Mouse (Mus musculus): ENCODE results near the gene Ccser1.

The Ccser1 gene

DNA sequence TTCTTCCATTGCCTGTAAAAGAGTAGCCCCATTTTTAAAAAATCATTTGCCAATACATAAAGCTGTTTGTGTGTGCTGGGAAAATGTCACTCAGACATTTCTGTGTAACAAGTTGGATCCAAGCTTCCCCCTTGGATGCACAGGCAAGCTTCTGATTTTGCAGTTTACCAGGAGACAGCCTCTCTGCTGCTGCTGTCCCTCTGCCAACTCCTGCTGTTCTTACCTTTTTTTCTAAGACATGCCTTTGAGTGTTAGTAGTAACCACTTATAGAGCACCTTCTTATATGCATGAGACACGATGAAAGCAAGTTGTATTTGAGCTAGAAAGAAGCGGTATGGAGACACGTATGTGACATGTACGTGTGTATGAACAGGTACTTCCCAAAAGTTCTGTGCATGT lies 120.3 kb downstream of the Ccser1 start:
- CTCF ChIA-PET, result no interaction called here

DNA sequence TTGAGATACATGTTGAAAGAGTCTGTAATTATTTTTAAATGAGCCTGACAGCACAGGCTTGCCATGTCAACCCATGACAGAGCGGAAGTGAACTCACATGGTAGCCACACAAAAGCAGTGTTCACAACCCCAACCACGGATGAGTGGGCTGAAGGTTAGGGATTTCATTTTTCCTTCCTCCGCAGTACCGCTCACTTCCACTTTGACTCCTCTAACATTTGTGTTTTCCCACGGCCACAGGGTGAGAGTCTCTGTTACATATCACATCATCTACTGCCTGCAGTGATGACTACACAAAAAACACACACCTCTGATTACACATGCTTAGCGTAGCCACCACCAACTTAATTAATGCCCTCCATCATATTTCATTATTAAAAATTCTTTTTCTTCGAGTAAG lies 120.9 kb downstream of the Ccser1 start:
- CTCF ChIA-PET, result no interaction called here

DNA sequence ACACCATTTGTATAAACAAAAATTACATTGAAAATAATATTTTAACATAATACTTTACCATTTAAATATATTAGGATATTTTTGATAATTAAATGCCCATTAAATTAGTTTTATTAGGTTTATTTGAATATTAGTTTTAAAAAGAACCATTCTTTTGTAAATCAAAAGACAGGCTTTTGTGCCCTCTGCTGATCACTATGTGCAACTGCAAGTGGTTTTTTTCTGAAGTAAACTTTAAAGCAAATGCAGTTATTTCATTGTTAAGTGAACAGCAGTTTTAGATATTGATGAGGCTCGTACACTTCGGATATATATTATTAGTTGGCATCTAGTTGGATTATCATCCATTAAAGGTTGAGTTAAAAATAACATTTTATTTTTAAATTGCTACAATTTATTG lies 121.5 kb downstream of the Ccser1 start:
- CTCF ChIA-PET, result no interaction called here

DNA sequence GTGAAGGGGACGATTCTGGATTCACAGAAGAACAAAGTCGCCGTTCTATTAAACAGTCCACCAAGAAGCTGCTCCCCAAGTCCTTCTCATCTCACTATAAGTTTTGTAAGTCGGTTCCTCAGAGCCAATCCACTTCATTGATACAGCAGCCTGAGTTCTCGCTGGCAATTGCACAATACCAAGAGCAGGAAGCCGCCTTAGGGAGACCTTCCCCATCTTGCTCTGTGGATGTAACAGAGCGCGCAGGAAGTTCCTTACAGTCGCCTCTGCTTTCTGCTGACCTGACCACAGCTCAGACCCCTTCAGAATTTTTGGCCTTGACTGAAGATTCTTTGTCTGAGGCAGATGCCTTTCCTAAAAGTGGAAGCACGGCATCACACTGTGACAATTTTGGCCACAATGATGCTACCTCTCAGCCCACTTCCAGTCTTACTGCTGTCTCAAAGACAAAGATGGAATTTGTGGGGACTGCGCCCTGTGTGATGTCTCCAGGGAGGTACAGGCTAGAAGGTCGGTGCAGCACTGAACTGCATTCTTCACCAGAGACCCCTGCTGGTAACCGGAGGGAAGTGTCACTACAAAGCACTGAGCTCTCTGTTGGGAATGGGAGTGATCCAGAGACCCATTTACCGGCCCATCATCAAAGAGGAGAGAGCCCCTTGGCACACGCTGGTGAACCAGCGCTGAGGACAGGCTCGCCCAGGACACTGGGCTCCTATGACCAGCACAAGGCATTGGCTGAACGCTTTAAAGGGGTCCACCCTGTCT lies 131.4 kb downstream of the Ccser1 start:
- CTCF ChIA-PET, result no interaction called here

DNA sequence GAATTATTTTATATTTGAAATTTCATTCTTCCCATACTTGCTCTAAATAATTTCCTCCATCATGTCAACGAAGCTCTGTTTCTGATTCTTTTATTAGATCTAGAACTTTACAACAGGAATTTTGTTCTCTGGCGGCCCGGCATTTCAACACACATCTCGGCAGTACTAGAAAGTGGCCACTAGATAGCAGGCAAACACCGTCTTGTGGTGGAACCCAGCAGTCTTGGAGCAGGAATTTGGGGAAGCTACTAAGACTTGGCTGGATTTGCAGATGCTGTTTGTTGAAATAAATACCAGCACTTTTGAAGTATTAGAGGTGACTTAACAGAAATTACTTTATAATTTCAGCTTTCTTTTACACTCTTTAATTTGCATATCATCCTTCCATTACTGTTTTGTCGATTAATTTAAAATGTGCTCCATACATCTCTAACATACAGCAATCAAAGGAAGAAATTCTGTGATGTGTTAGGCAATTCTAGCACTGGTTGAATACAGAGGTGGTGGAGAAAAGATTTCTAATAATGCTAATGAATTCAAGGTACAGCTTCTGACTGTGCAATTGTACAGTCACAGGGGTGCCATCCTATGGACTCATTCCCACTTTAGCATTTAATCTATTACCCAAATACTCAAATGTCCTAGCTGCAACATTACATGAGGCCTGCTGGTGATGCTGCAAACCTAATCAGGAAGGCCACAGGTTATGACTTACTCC lies 135.9 kb downstream of the Ccser1 start:
- CTCF ChIA-PET, result no interaction called here

DNA sequence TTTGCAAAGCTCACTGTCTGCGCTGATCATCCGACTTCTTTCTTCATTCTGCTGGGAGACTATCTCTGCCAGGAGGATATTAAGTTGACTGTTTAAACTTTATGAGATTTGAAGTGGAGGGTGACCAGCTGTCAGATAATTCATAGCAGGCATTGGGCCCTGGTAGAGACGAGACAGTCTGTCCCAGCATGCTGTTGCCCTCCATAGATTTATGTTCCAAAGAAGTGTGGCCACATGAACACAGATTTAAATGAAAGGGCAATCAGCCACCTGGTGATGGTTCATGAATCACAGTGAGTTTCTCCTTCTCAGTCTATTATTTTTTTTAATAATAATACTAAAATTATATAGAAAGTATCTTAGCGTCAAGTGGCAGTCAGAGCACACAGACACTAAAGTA lies 140.7 kb downstream of the Ccser1 start:
- CTCF ChIA-PET, result no interaction called here

DNA sequence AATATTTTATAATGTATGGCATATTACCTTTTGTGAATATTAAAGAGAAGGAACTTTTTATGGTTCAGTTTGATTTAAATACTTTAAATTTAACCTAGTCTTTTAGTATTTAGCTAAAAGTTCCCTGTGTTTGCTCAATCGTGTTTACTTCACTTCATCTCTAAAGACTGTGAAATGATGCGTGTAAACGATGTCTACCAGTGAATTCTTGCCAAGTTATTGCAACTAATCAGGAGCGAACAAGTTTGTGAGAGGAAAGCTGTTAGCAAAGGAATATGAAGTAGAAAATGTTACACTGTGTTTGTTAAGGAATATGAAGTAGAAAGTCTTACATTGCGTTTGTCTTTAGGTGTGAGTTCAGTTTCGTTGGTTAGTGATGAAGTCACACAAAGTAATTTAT lies 142.2 kb downstream of the Ccser1 start:
- CTCF ChIA-PET, result no interaction called here

DNA sequence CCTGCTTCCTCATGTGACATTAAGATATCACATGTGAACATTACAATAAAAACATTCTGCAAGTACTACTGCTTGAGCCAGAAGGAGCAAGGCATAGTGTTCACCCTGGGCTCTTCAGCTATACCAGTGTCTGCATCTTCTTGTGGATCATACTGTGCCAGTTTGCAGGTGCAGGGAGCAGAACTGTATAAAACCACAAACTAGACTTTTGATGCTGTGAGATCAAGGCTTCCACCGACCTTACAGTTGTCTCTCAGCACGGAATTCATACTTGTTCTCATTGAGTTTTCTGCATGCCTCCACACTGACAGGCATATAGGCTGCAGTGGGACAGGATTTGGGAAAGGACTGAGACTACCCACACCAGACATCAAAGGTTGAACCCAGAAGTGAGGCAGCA lies 146.0 kb downstream of the Ccser1 start:
- CTCF ChIA-PET, result no interaction called here

DNA sequence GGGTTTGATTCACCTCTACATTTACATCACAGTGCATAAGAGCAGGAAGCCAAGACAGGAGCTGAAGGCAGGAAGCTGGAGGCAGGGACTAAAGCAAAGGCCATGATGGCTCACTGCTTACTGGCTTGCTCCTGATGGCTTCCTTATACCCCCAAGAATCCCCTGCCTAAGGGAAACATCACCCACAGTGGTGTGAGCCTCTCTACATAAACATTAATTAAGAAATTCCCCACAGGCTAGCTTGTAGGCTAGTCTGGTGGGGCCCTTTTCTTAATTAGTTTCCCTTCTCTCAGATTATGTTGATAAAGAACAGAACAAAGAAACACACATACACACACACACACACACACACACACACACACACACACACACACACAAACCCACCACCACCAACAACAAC lies 148.9 kb downstream of the Ccser1 start:
- CTCF ChIA-PET, result no interaction called here

DNA sequence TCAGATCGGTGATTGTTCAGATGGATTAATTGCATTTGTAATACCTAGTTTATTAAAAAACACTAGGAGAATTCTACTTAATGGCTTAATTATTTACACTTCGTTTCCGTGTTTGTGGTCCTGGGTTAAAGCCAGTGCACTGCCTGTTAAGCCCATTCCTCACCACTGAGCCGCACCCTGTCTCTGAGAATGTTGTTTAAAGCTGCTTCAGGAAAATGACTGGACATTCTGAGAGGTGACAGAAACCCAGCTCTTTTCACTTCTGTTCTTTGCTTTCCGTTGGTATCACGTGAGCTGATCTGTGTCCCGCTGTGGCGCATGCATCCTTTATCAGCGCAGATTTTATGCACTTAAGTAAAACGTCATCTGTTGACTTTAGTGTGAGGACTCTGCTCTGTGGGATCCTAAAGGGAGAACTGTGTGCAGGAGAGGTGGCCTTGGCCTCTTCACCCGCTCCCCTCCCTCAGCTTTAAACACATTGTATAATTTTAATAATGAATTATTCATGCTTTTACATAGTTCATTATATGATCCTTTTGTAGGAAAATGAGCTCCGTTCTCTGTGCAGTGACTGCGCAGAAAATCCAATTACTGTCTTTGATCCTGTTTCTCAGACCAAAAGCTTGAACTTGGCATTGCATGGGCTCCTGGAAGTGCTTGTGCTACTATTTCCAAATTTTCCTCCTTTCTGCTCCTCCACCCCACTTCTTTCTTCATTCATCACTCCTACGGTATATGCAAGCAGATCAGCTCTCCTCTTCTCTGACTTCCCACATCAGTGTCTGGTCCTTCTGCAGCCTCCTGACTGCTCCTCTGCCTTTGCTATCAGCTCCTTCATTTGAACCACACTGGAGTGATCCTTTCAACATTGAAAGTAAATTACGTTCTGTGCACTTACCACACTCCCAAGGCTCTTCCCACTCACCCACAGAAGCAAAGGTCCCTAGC lies 149.7 kb downstream of the Ccser1 start:
- CTCF ChIA-PET, result no interaction called here

DNA sequence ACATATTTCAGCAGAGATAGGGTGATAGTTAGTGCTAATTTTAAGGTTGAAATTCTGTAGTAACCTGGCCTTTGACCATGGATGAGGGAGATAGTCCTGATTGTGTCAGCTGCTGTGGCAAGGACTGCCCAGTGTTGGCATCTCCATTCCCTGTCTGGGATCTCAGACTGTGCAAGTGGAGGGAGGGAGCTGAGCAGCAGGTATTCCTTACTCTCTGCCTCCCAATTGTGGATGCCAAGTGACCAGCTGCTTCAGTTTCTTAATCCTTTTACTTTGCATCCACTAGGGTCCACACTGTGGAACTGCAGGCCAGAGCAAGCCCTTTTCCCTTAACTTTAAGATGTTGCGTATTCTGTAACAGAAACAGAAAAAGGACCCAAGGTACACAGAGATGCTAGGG lies 154.3 kb downstream of the Ccser1 start:
- CTCF ChIA-PET, result no interaction called here

DNA sequence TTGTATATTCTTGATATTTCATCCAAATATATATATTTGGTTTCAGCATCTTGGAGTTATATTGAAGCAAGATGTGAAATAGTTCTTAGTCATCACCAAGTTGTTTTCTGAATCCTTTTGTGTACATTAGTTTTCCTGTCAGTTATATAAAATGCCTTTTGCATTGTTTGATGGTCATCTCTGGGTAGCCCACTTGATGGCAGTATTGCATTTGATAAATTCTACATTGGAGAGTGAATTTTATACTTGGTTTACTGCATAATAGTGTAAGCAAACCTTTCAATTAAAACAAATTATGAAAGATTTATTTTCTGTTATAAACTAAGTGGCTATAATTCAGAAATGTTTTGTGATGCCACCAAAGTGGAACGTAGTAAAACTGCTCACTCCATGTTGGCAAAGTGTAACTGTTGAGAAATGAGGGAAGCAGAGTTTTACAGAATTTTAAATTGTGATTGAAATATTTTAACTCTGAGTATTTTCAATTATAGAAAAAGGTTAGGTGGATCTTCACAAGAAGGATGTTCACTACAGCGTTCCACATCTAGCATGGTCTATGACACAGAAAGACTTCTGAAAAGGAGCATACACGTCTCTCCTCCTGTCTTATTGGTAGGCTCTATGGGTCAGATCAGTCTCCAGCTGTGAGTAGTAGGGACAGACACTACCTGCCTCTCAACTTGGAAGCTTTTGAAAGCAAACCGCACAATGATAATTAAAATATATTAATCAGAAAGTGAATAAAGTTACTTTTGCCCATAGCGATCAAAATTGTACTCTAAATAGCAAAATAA lies 167.1 kb downstream of the Ccser1 start:
- CTCF ChIA-PET, result no interaction called here

DNA sequence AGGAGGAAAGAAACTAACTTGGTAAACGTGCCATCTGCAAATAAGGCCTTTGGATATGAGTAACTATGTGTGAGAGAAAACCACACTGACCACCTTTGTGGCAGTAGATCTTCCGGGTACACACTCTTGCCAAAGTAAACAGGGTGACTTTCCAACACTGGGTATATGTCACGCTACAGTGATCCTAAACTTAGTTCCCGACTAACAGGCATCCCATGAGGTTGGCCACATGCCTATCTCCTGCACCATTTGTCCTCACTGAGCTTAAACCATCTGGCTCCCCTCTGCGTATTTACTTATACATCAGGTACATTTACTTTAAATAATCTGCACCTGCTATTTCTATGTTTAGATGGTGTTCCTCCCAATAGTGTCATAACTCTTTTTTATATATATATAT lies 183.6 kb downstream of the Ccser1 start:
- CTCF ChIA-PET, result no interaction called here

DNA sequence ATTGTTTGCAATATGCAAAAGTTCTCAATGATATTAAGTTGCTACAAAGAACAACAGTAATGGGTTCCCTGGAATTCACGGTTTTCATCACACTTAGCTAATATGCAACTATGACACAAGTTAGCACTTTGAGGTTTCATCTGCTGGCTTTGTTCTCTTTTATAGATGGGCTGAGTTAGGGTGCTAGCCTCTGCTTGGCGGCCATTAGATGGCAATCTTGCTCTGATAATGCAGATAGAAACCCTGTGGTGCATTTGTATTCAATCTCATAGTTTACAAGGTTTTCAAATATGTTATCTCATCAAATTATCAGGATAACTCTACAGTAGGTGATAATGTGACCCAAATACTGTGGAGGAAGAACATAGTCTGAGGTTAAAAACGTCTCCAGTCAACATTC lies 202.4 kb downstream of the Ccser1 start:
- CTCF ChIA-PET, result no interaction called here

DNA sequence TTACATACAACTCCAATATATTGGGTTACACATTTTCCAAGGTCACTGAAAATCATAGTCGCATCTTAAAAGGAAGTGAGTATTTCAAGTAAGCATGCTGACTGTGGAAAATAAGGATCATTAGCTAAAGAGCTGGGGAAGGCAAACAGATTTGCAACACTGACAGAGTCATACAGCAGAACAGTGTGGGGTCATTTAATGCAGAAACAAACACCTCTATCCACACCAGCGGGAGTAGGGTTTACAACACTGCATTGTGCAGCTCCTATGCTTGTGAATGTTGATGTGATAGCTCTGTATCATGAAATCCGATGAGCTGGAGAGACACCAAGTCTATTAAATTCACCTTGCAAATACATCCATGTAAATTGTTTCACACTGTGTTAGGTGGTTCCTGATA lies 202.9 kb downstream of the Ccser1 start:
- CTCF ChIA-PET, result no interaction called here

DNA sequence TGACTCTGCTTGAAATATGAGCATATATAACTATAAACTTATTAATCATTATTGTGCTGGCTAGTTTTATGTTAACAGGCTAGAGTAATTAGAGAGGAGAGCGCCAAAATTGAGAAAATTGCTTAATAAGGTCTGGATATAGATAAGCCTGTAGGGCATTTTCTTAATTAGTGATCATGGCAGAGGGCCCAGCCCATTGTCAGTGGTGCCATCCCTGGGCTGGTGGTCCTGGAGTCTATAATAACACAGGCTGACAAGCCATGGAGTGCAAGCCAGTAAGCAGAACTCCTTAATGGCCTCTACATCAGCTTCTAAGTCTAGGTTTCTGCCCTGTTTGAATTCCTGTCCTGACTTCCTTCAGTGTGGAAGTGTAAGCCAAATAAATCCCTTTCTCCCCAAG lies 206.9 kb downstream of the Ccser1 start:
- CTCF ChIA-PET, result no interaction called here

DNA sequence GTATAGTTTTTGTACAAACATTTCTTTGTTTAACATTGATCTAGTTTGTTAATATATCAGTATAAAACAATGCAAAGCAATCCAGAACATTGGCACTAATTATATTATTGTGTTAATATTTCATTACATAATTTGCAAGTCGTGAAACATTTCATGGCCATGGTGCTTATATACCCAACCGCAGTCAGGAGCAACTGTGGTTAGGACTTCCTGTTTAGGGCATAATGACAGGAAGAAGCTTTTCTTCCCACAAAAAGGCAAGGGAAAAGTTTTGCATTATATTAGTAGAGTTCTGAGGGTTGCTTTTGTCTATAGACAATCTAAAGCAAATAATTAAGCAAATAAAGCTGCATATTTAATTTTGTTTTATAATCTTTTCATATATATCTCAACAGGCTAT lies 247.4 kb downstream of the Ccser1 start:
- CTCF ChIA-PET, result no interaction called here

DNA sequence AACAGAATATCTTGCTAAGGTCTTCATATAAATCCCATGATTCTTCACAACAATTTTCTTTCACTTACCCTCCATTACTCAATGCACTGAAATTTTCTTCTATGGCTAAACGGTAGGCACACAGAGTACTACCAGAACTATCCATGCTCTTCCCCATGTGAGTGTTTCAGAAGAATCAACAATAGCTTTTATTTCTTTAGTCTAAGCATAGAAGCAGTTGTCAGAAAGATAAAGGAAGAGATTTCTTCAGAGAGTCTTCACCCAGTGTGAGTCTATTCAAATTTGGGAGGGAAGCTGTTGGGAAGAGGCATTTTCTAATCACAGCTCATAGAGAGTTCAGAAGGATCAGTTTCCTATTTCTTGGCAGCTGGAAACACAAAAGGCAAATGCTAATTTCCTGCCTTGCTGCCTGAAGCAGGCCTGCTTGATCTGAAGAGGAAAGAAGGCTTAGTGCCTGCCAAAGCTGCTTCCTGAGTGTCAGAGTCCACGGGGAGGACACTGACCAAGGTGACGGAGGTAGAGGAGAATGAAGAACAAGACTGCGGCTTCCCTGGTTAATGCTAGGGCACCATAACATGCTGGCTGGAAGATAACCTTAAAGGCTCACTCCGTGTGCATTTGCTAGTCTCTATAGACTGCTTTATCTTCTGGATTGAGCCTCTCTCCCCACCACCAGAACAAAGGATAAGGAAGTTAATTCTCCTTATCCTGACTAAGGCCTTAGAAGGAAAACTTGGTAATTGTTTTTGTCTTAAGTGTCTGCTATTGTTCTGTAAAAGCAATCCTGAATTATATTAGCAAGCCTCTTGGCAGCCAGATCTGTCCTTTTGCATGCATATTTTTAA lies 251.0 kb downstream of the Ccser1 start:
- CTCF ChIA-PET, result no interaction called here

DNA sequence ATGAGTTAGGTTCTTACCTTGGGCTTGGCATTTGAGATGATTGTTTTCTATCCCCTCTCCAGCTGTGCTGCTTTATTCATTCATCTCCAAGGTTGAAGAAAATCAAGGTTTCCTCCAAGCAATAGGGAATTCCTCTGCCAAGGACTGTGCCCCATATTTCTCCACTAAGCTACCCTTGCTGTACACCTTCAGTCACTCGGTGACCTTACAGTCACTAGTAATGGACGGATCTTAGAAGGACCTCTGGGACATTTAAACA lies 251.5 kb downstream of the Ccser1 start:
- CTCF ChIA-PET, result no interaction called here

DNA sequence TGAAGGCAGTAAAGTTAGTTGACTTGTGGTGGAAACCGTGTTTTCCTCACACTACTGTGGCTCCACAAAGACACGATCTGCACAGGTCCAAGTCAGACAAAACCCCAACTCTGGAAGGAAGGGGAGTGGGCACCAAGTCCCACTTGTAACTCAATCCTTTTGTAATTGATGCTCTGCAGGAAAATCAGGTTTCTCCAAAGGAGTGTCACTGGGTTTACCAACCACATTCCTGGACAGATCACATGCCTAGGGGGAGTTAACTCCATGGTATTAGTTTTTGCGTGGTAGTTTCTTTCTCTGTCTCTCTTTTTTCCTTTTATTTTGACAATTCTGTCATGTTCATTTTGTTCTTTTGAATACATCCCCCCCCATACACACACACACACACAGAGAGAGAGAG lies 252.0 kb downstream of the Ccser1 start:
- CTCF ChIA-PET, result no interaction called here

DNA sequence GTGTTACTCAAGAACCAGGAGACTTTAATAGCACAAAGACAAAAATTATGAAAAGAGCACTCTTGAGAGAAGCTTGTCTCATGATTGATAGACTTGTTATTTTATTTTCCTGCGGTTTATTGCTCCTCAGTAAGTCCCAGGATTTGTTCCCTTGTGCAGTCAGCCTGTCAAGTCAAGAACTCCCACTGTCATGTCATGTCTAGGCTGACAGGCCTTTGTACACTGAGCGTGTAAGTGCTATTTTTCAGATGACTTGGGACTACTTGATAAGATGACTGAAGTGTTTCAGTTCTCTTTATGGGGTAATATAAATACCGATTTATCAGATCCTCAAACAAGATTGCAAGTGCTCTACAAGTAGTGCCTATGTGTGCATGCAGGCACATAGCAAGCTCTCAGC lies 252.6 kb downstream of the Ccser1 start:
- CTCF ChIA-PET, result interaction anchor here (0.5 kb wide), 1 partner anchor 128 kb away, joined by 6 read pairs; no protein-coding TSS in a partner anchor
